Mouse (Mus musculus): ENCODE results near the gene Plekhg3.
A peak's percentile ranks its signal among the peaks of the same experiment; 100 is the strongest.

The Plekhg3 gene

DNA sequence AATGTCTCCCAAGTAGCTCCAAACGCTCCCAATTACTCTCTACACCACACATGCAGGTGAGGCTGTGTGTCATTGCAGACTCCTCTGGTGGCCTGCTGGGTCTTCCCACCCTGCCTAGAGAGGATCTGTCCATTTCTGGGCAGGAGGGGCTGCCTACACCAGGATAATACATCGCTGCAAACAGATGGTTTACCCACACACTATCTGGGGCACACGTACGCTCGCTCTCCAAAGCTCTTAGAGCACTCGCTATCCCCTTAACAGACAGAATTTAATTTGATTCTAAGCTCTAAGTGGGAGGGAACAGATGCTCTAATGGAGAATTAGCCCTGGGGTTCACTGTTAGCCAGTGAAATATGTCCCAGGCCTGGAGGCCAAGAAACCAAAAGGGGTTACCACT, 92.7 kb downstream of the Plekhg3 start:
- DNase-seq (ENCODE audit: low spot score) = peak; percentile 49

Data from retina, embryonic 14.5 days (tissue).